Mouse (Mus musculus) midbrain, embryonic 13.5 days (tissue): ENCODE results near the gene Tbxa2r. TPM values are rescaled to one million over a fixed set of nuclear protein-coding genes. Genes with fewer than 3 reads are reported as not detected.
A peak's percentile ranks its signal among the peaks of the same experiment; 100 is the strongest.

Experiments
- ATAC-seq: fragments of 200-750 bp; cut with Nextera tagmentation; 2 replicates; pipeline ENCODE4 v1.8.0; 2017; ENCODE audit warnings: mild to moderate bottlenecking, moderate TSS enrichment, moderate library complexity
- H3K27ac ChIP-seq: fragments of 300-500 bp; sonication (generic); 2 replicates; pipeline ENCODE4 v1.5.1; 2015; ENCODE audit warnings: inconsistent platforms, mild to moderate bottlenecking, moderate library complexity
- H3K27me3 ChIP-seq: fragments of 300-500 bp; sonication (generic); 2 replicates; pipeline ENCODE4 v1.6.1; 2015; ENCODE audit warnings: mild to moderate bottlenecking, inconsistent platforms
- H3K36me3 ChIP-seq: fragments of 300-500 bp; sonication (generic); 2 replicates; pipeline ENCODE4 v1.6.1; 2015; ENCODE audit warnings: mild to moderate bottlenecking, inconsistent platforms
- H3K4me1 ChIP-seq: fragments of 300-500 bp; sonication (generic); replicated peaks from 2 replicates; pipeline ENCODE4 v1.6.1; 2015; ENCODE audit warnings: inconsistent platforms
- H3K4me2 ChIP-seq: fragments of 300-500 bp; sonication (generic); replicated peaks from 2 replicates; pipeline ENCODE4 v1.6.1; 2015; ENCODE audit warnings: moderate library complexity, mild to moderate bottlenecking, inconsistent platforms
- H3K4me3 ChIP-seq: fragments of 300-500 bp; sonication (generic); replicated peaks from 2 replicates; pipeline ENCODE4 v1.5.1; 2015; ENCODE audit warnings: mild to moderate bottlenecking, inconsistent platforms
- H3K9ac ChIP-seq: fragments of 300-500 bp; sonication (generic); replicated peaks from 2 replicates; pipeline ENCODE4 v1.6.1; 2015; ENCODE audit warnings: mild to moderate bottlenecking, inconsistent platforms
- H3K9me3 ChIP-seq: fragments of 300-500 bp; sonication (generic); 2 replicates; pipeline ENCODE4 v1.6.1; 2016; ENCODE audit warnings: mild to moderate bottlenecking, inconsistent platforms
- WGBS: fragments of 180-500 bp; shearing (Covaris S2); methylation state at CpG from one replicate; pipeline ENCODE4 v1.1.7; 2015; 5-methylcytosine and 5-hydroxymethylcytosine counted together
- polyA plus RNA-seq: library from polyadenylated mRNA; unstranded; fragments of >200 nt; fragmentation: Nextera tagmentation; extraction: Ambion mirVana; gene quantifications from 2 replicates; pipeline ENCODE4 v1.2.1, GENCODE M21; 2015

Tbxa2r gene
- polyA plus RNA-seq, 1 experiment from 2014 or later: 4.7 TPM

- ATAC-seq: no peak
- H3K9me3 ChIP-seq: no peaks in the 10 kb centered on the region
- peaks cover 26% of the 10 kb centered on the region for H3K27me3 ChIP-seq
- peaks cover 4% of the 10 kb centered on the region; the same call in 1 of the 2 replicates for H3K36me3 ChIP-seq
- H3K4me2 ChIP-seq: 0 out of 2 replicates have a peak within 1 kb of the TSS, but pooled peaks have one; percentile 93
- 0 out of 2 replicates have a peak within 1 kb of the TSS, but pooled peaks have one; percentile 39 for H3K9ac ChIP-seq
- no peak within 1 kb of the TSS for H3K27ac ChIP-seq
- H3K4me1 ChIP-seq: peaks cover 41% of the 10 kb centered on the region
- WGBS: 80% methylated on average over 9 of the region's 9 CpGs
- peak within 1 kb of the TSS; percentile 87 for H3K4me3 ChIP-seq
Measured at GRCm38 (mm10) chr10:81291511-81292104, 36.9 kb upstream of the Tbxa2r start, which contains the start of gene Tjp3. Tjp3 (minus strand) TSS chr10:81291581.

- Histone ChIP-seq H3K9me3 (no peaks in the 10 kb centered on the region), H3K27ac (peak within 1 kb of the TSS; percentile 91), H3K36me3 (peaks cover 5% of the 10 kb centered on the region; the same call in 1 of the 2 replicates), H3K4me1 (peaks cover 42% of the 10 kb centered on the region), H3K9ac (peak within 1 kb of the TSS; percentile 93), H3K4me2 (peak within 1 kb of the TSS; percentile 93), H3K27me3 (peaks cover 26% of the 10 kb centered on the region), H3K4me3 (peak within 1 kb of the TSS; percentile 87)
- peak; percentile 94 for ATAC-seq
- under 1% methylated on average over 63 of the region's 80 CpGs for WGBS
Measured at GRCm38 (mm10) chr10:81292554-81293333, 35.8 kb upstream of the Tbxa2r start, which contains the start of gene Pip5k1c. Pip5k1c (plus strand) TSS chr10:81292963.

- H3K4me3 ChIP-seq: peak overlapping the region; percentile 87
- peaks cover 42% of the 10 kb centered on the region for H3K4me1 ChIP-seq
- H3K4me2 ChIP-seq: peak overlapping the region; percentile 93
- peak overlapping the region; percentile 91 for H3K27ac ChIP-seq
- peak overlapping the region; percentile 93 for H3K9ac ChIP-seq
- peaks cover 23% of the 10 kb centered on the region for H3K27me3 ChIP-seq
- H3K9me3 ChIP-seq: no peaks in the 10 kb centered on the region
- no peak; the same call in 1 of the 2 replicates for ATAC-seq
- 4% methylated on average over 24 of the region's 25 CpGs for WGBS
- H3K36me3 ChIP-seq: peaks cover 5% of the 10 kb centered on the region; the same call in 1 of the 2 replicates
Measured at GRCm38 (mm10) chr10:81293334-81294030, 35.0 kb upstream of the Tbxa2r start.

GRCm38 (mm10) chr10:81294442-81294841, 34.1 kb upstream of the Tbxa2r start:
- Histone ChIP-seq H3K4me1 (peaks cover 42% of the 10 kb centered on the region), H3K9me3 (no peaks in the 10 kb centered on the region), H3K4me2 (peak overlapping the region; percentile 93), H3K27ac (no peak overlapping the region), H3K36me3 (peaks cover 5% of the 10 kb centered on the region; the same call in 1 of the 2 replicates), H3K27me3 (peaks cover 22% of the 10 kb centered on the region), H3K4me3 (peak overlapping the region; percentile 87), H3K9ac (peak overlapping the region; percentile 93)
- no peak for ATAC-seq
- WGBS: 66% methylated on average over 8 of the region's 8 CpGs

- H3K9ac ChIP-seq: no peak overlapping the region
- no peak for ATAC-seq
- 0 out of 2 replicates have a peak overlapping the region, but pooled peaks have one; percentile 93 for H3K4me2 ChIP-seq
- H3K4me1 ChIP-seq: peaks cover 44% of the 10 kb centered on the region
- WGBS: 90% methylated on average over 6 of the region's 6 CpGs
- H3K4me3 ChIP-seq: 0 out of 2 replicates have a peak overlapping the region, but pooled peaks have one; percentile 2
- peaks cover 5% of the 10 kb centered on the region; the same call in 1 of the 2 replicates for H3K36me3 ChIP-seq
- H3K27ac ChIP-seq: no peak overlapping the region
- peaks cover 14% of the 10 kb centered on the region for H3K27me3 ChIP-seq
- no peaks in the 10 kb centered on the region for H3K9me3 ChIP-seq
Measured at GRCm38 (mm10) chr10:81295185-81295584, 33.3 kb upstream of the Tbxa2r start.

- Histone ChIP-seq H3K36me3 (peaks cover 5% of the 10 kb centered on the region), H3K27me3 (no peaks in the 10 kb centered on the region), H3K9ac (no peak overlapping the region), H3K4me2 (no peak overlapping the region), H3K4me1 (peaks cover 49% of the 10 kb centered on the region), H3K27ac (no peak overlapping the region), H3K9me3 (no peaks in the 10 kb centered on the region), H3K4me3 (no peak overlapping the region)
- WGBS: 87% methylated on average over 6 of the region's 6 CpGs
- ATAC-seq: no peak
Measured at GRCm38 (mm10) chr10:81297246-81297645, 31.3 kb upstream of the Tbxa2r start.

- Histone ChIP-seq H3K36me3 (peaks cover 5% of the 10 kb centered on the region), H3K4me2 (no peak overlapping the region), H3K4me1 (peaks cover 55% of the 10 kb centered on the region), H3K9me3 (no peaks in the 10 kb centered on the region), H3K9ac (no peak overlapping the region), H3K27me3 (no peaks in the 10 kb centered on the region), H3K4me3 (no peak overlapping the region), H3K27ac (no peak overlapping the region)
- WGBS: 77% methylated on average over 10 of the region's 10 CpGs
- no peak for ATAC-seq
Measured at GRCm38 (mm10) chr10:81297845-81298244, 30.7 kb upstream of the Tbxa2r start.

- Histone ChIP-seq H3K9me3 (no peaks in the 10 kb centered on the region), H3K27ac (no peak overlapping the region), H3K27me3 (no peaks in the 10 kb centered on the region), H3K36me3 (peaks cover 5% of the 10 kb centered on the region), H3K4me3 (no peak overlapping the region), H3K4me1 (peaks cover 61% of the 10 kb centered on the region), H3K9ac (no peak overlapping the region), H3K4me2 (no peak overlapping the region)
- WGBS: 95% methylated on average over 17 of the region's 17 CpGs
- no peak for ATAC-seq
Measured at GRCm38 (mm10) chr10:81298369-81299100, 30.0 kb upstream of the Tbxa2r start.

- ATAC-seq: no peak
- 0 out of 2 replicates have a peak overlapping the region, but pooled peaks have one; percentile 30 for H3K9ac ChIP-seq
- H3K27me3 ChIP-seq: no peaks in the 10 kb centered on the region
- H3K9me3 ChIP-seq: no peaks in the 10 kb centered on the region
- H3K27ac ChIP-seq: no peak overlapping the region
- no peak overlapping the region for H3K4me3 ChIP-seq
- peaks cover 5% of the 10 kb centered on the region for H3K36me3 ChIP-seq
- H3K4me2 ChIP-seq: no peak overlapping the region
- WGBS: 94% methylated on average over 14 of the region's 14 CpGs
- peaks cover 58% of the 10 kb centered on the region for H3K4me1 ChIP-seq
Measured at GRCm38 (mm10) chr10:81299585-81300351, 28.8 kb upstream of the Tbxa2r start.

GRCm38 (mm10) chr10:81300352-81300907, 28.1 kb upstream of the Tbxa2r start:
- Histone ChIP-seq H3K4me3 (no peak overlapping the region), H3K27me3 (no peaks in the 10 kb centered on the region), H3K36me3 (peaks cover 5% of the 10 kb centered on the region), H3K27ac (no peak overlapping the region), H3K4me2 (no peak overlapping the region), H3K9me3 (no peaks in the 10 kb centered on the region), H3K9ac (0 out of 2 replicates have a peak overlapping the region, but pooled peaks have one; percentile 19), H3K4me1 (peaks cover 51% of the 10 kb centered on the region)
- no peak for ATAC-seq
- WGBS: 87% methylated on average over 9 of the region's 9 CpGs
